Mouse (Mus musculus) retina, embryonic 14.5 days (tissue): Measurements from ENCODE around the gene Hist1h2bj.
A peak's percentile ranks its signal among the peaks of the same experiment; 100 is the strongest.

Experiments
- DNase-seq: peaks from one replicate; pipeline ENCODE4 v3.0.0-alpha.2; 2015; ENCODE audit warnings: low spot score

The Hist1h2bj gene

GRCm38 (mm10) chr13:22042568-22043502 lies at the start of gene Hist1h2bj, which contains the start of gene Hist1h2ag:
Gene Hist1h2bj, plus strand, starts transcription at chr13:22043214.
Gene Hist1h2ag, minus strand, starts transcription at chr13:22042944.
- DNase-seq = peak; percentile 100

DNA sequence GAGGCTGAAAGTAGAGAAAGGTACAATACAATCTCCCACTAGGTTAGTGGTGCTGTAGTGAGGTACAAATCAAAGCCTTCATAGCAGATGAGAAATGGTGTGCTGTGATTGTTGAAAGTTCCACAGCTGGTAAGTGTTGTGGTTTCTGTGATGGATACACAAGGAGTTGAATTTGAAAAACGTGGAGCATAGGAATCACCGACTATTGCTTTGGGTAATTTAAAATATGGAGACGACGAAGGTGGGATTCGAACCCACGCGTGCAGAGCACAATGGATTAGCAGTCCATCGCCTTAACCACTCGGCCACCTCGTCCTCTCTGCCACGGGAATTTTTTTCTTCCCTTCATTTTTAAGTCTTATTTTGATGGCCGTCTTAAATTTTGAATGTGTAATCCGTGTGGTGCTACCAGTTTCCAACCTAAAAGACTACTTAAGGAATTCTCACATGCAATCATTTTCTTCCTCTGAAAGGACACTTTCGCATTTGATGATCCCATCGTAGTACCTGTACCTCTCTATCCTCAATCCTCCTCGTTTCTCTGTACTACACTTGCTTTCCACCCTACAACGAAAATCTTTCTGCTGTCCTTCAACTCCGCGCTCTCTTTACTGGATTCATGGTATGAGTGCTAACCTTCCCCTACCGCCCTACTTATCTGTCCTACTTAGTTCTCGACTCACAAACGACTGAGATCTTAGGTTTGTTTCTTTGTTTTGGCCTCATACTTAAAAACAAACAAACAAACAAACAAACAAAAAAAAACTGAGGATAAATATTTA lies 48.9 kb upstream of the Hist1h2bj start:
- peak; percentile 75 for DNase-seq

- peak; percentile 40 for DNase-seq
Observed at GRCm38 (mm10) chr13:21994896-21995295, 48.1 kb upstream of the Hist1h2bj start.

GRCm38 (mm10) chr13:21995331-21995914 lies 47.6 kb upstream of the Hist1h2bj start:
- DNase-seq = peak; percentile 62

GRCm38 (mm10) chr13:21996101-21996839 lies 46.7 kb upstream of the Hist1h2bj start:
- peak; percentile 65 for DNase-seq

DNA sequence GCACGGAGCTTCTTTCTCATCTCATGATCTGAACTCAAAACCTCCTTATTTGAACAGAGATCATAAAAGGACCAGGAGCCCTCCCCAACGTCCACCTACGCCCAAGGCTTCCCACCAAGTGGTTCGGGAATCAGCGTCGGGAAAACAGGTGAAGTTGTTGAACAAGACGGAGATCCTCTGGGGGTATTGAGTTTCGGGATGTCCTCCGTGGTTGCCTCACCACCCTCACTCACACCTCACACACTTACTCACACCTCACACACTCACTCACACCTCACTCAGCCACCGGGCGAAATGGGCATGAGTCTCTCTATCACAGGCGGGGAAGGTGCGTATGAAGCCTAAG lies 46.2 kb upstream of the Hist1h2bj start:
- no peak for DNase-seq

DNA sequence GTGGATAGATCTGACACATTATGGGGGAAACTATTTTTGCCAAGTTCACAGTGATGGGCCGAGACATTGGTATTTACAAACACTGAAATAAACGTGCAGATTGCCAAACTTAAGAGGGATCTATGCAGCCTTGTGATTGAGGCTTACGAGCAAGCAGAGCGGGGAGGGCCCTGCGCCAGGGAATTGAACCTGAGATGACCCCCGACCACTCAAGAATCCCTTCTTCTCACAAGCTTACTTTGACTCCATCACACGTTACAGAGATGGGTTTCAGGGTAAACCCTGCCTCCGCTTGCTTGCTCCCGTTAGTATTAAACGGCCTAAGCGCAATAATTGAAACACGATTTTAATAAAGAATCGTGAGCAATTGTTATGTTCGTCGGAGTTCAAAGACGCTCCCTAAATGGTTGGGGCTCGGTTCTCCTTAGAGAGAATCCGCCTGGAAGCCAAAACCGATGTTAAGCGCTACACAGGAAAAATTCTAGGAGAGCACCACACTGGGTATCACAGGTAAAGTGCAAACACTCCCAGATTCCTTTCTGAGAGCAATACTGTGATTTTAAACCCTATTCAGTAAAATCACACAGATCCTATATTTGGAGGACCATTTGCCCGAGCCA lies 45.7 kb upstream of the Hist1h2bj start:
- no peak for DNase-seq

- no peak for DNase-seq
Observed at GRCm38 (mm10) chr13:21997821-21998220, 45.2 kb upstream of the Hist1h2bj start.

- DNase-seq = no peak
Observed at GRCm38 (mm10) chr13:21998412-21998811, 44.6 kb upstream of the Hist1h2bj start.

- DNase-seq = no peak
Observed at GRCm38 (mm10) chr13:21999147-21999546, 43.9 kb upstream of the Hist1h2bj start.

- no peak for DNase-seq
Observed at GRCm38 (mm10) chr13:22001346-22001745, 41.7 kb upstream of the Hist1h2bj start.

DNA sequence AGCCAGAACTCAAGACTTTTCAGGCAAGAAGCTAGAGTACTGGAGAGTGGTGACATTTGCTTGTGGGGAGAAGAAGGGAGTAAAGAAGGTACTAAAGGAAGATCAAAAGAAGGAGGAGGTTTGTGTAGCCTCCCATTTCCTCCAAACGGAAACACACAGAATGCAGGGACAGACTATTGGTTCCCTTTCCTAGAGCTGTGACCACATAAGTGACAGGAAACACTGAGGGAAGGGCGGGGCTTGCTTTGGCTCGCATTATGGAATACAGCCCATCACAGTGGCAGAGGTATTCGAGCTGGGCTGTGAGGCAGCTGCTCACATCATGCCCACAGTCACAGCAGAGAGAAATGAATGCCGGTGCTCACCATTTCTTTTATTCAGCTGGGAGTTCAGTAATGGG lies 41.2 kb upstream of the Hist1h2bj start:
- DNase-seq = no peak

DNA sequence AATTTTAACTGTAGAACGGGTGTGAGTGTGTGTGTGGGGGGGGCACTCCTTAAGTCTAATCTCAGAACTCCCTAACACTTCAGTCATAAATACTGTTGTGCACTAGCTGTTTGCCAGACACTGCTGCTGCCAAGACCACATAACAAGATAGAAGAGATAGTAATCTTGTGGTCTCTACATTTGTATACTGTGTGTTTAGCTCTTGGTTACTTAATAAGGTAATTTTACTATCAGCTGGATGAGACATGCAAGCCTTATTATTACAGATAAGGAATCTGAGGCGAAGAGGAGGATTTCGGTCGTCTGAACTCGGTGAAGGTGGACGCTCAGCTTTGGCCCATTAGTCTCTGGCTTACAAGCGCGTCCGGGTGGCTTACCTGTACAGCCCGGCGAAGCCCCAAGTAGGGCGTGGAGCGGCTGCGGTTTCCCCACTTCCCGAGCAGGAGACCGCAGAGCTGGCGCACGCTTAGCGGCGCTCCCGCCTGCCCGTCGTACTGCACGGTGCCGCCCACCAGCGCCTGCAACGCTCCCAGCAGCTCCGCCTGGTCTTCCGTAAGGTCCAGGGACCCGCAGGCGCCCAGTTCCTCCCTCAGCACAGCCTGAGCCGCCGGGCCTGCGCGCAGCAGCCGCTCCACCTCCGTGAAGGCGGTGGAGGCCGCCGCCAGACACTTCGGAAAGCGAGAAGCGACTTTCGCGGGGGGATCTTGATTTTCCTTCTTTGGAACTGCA lies 37.2 kb upstream of the Hist1h2bj start:
- peak; percentile 58 for DNase-seq

GRCm38 (mm10) chr13:22006334-22007120 lies 36.5 kb upstream of the Hist1h2bj start:
- peak; percentile 74 for DNase-seq

DNA sequence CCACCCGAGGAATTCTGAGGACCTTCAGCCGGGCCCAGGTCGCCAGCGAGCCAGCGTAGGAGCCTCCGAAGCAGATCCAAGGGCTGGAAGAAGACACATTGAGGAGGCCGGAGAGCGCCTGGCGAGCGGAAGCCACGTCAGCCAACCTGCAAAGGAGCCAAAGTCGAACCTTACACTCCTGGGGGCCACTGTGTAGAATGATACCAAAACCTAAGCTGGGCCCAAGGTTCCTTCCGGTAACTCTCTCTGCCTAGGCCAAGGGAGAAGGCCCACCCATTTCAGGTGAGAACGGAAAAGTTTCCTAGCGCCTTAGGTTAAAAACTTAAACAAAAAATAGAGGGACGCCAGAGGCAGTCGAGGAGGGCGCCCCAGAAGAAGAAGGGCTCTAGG lies 35.9 kb upstream of the Hist1h2bj start:
- DNase-seq = no peak

- no peak for DNase-seq
Observed at GRCm38 (mm10) chr13:22007872-22008271, 35.1 kb upstream of the Hist1h2bj start.

- DNase-seq = no peak
Observed at GRCm38 (mm10) chr13:22008707-22009106, 34.3 kb upstream of the Hist1h2bj start.

DNA sequence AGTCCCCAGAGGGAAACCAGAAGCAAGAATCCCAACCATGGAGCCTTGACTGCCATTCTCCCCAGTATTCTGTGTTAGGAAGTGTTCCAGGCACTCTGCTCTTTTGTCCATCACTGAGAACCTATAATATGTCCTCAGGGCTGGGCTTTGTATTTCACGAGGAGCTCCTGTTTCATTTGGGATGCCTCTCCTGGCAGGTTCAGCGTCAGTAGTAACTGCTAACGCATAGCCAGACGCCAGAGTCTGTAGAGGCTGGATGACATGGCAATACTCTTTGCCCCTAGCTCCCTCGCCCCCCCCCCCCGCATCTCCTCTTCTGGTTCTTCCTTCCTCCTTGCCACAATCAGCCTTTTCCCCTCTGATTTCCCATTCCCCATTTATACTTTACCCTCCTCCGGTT lies 33.4 kb upstream of the Hist1h2bj start, which contains the start of gene Prss16:
Gene Prss16, minus strand, starts transcription at position 101 of the 400 bp plus-strand sequence.
- DNase-seq = no peak

DNA sequence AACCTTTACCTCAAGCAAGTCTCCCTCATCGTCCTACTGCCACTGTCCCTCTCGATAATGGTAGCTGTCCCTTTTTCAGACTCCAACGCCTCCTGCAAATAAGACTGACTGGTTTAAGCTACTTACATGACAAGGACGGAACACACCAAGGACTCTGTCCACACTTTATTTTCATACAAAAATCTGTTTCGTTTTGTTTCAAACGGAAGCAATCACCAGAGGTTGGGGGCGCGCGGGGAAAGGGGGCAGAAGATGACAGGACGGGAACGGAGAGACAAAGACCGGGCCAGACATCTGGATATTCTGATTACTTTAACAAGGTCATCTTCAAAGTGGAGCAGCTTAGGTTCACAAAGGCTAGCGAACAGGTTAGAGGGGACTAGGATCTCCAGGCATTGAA lies 29.3 kb upstream of the Hist1h2bj start:
- DNase-seq = no peak

DNA sequence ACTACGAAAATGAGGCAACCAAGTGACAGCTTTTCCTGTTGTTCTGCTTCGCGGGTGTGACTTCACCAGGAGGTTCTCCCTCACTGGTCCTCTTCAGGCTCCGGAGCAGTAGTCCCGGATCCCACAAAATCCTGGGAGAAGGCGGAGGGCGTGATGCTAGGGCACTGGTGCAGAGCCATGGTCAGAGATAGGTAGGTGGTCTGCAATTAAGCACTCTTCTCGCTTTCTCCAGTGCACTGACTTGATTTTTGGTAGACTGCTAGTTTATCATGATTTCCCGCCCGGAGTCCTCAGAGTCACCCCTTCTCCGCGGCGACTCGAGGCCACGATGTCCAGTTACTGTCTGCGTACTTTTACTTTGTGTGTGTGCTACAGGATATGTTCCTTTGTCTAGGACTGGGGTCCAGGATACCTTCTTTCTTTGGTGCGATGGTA lies 28.6 kb upstream of the Hist1h2bj start:
- no peak for DNase-seq
